Mouse (Mus musculus) brain, embryonic 14.5 days (tissue): ENCODE data around the gene Sfrp5. TPM values are rescaled to one million over a fixed set of nuclear protein-coding genes. Genes with fewer than 3 reads are reported as not detected.

Source experiments
- DNase-seq: peaks from one replicate; pipeline ENCODE4 v3.0.0-alpha.2; 2011; ENCODE audit warnings: low read depth
- CTCF ChIP-seq: fragments of 200-500 bp; IDR thresholded peaks from 2 replicates; pipeline ENCODE4 v1.5.1; 2012; ENCODE audit warnings: inconsistent platforms, mild to moderate bottlenecking, moderate library complexity, borderline replicate concordance; ENCODE audit not compliant: insufficient read depth, insufficient read length; ENCODE audit errors: extremely low read depth
- POLR2A ChIP-seq: fragments of 200-500 bp; IDR thresholded peaks from 2 replicates; pipeline ENCODE4 v1.6.1; 2012; ENCODE audit warnings: mild to moderate bottlenecking, inconsistent platforms, borderline replicate concordance; ENCODE audit not compliant: poor library complexity, insufficient read depth, insufficient read length, severe bottlenecking; ENCODE audit errors: extremely low read depth
- polyA plus RNA-seq: library from polyadenylated mRNA; depleted of rRNA; stranded (reverse); fragments of >200 nt; gene quantifications from 2 replicates; pipeline ENCODE4 v1.2.3, GENCODE M21; 2012

Sfrp5 gene
- polyA plus RNA-seq, 1 experiment: 4.5 TPM

- TF ChIP-seq CTCF (no peak), POLR2A (no peak)
- no peak for DNase-seq
These were observed 12.3 kb downstream of the Sfrp5 start for GRCm38 (mm10) chr19:42189735-42190134.

- peak; percentile 74 for TF ChIP-seq CTCF
- no peak for TF ChIP-seq POLR2A
- DNase-seq: peak; percentile 23
These were observed 19.4 kb downstream of the Sfrp5 start for GRCm38 (mm10) chr19:42182673-42183072.

- TF ChIP-seq POLR2A (no peak), CTCF (no peak)
- DNase-seq: no peak
These were observed 22.7 kb downstream of the Sfrp5 start for GRCm38 (mm10) chr19:42179356-42179755.

GRCm38 (mm10) chr19:42177461-42177860, 24.6 kb downstream of the Sfrp5 start:
- no peak for TF ChIP-seq POLR2A
- TF ChIP-seq CTCF: no peak
- DNase-seq: no peak

- TF ChIP-seq CTCF (no peak), POLR2A (no peak)
- DNase-seq: no peak
These were observed 25.2 kb downstream of the Sfrp5 start for GRCm38 (mm10) chr19:42176841-42177240.

- peak; percentile 98 for DNase-seq
- TF ChIP-seq CTCF (no peak), POLR2A (peak; percentile 92)
These were observed 31.8 kb downstream of the Sfrp5 start for GRCm38 (mm10) chr19:42170025-42170969.

GRCm38 (mm10) chr19:42169322-42169975, 32.6 kb downstream of the Sfrp5 start:
- TF ChIP-seq CTCF: no peak
- no peak for TF ChIP-seq POLR2A
- no peak for DNase-seq

- no peak for DNase-seq
- TF ChIP-seq POLR2A: no peak
- no peak for TF ChIP-seq CTCF
These were observed 34.6 kb downstream of the Sfrp5 start for GRCm38 (mm10) chr19:42167489-42167888.

GRCm38 (mm10) chr19:42166766-42167165, 35.3 kb downstream of the Sfrp5 start:
- TF ChIP-seq POLR2A (no peak), CTCF (no peak)
- DNase-seq: no peak

GRCm38 (mm10) chr19:42166130-42166529, 35.9 kb downstream of the Sfrp5 start:
- peak; percentile 81 for DNase-seq

GRCm38 (mm10) chr19:42164188-42164587, 37.9 kb downstream of the Sfrp5 start:
- DNase-seq: peak; percentile 53
- TF ChIP-seq CTCF: no peak
- no peak for TF ChIP-seq POLR2A

More at GRCm38 (mm10) chr19:42166130-42166529, 35.9 kb downstream of the Sfrp5 start:
- TF ChIP-seq CTCF (peak; percentile 95), POLR2A (no peak)

- TF ChIP-seq CTCF (no peak), POLR2A (no peak)
These were observed 38.3 kb downstream of the Sfrp5 start, which contains the start of gene Zfyve27 for GRCm38 (mm10) chr19:42163764-42164163. Zfyve27 (plus strand) TSS chr19:42163951.

GRCm38 (mm10) chr19:42158246-42159017, 43.6 kb downstream of the Sfrp5 start:
- TF ChIP-seq POLR2A (no peak), CTCF (no peak)
- no peak for DNase-seq

More at GRCm38 (mm10) chr19:42163764-42164163, 38.3 kb downstream of the Sfrp5 start, which contains the start of gene Zfyve27:
- DNase-seq: no peak

- TF ChIP-seq CTCF (no peak), POLR2A (no peak)
- DNase-seq: no peak
These were observed 44.4 kb downstream of the Sfrp5 start for GRCm38 (mm10) chr19:42157493-42158237.
